In the genomic region with DNA sequence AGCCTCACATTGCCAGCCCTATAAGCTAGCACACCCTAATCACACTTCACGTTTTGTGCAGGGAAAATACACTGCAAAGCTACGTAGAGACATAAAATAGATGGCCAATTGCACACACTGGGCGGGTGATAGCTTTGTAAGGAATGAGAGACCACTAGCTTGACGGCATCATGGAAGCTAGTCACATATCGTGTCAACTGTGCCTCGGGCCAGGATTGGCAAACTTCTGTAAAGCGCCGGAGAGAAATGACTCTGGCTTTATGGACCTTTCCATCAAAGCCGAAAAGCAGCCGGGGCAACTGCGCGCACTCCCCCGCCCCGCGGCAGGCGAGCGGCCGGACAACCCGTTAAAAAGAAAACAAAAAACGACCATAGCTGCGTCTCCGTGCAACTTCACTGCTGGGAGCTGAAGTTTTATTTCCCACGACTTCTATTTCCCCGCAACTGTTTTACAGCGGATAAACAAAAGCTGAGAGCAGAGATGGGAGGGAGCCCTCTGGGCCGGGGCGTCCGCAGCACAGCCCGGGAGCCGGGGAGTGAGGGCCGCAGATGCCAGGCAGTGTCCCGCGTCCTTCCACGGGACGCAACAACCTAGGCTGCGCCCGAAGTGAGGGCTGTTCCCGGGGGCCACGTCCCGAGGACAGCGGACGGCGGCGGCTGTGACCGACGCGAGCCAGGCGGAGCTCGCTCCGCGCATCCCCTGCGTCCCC, we compare ENCODE assay signal across 8 mouse cellular contexts. TPM values are rescaled to one million over a fixed set of nuclear protein-coding genes. Genes with fewer than 3 reads are reported as not detected.
DNase-seq lines count a peak whose midpoint lies in the region; ATAC-seq lines count a peak whose summit lies in the region.

No protein-coding gene starts in this region.

- peaks cover 20% of the 10 kb centered on the region for H3K27me3 ChIP-seq in intestine, embryonic 14.5 days (replicated peaks; ENCODE audit: control insufficient read depth, insufficient read depth, low read length)

- H3K9ac ChIP-seq in intestine, embryonic 14.5 days (ENCODE audit: low read length): peak overlapping the region; percentile 69

- H3K4me2 ChIP-seq in intestine, embryonic 14.5 days (ENCODE audit: low read length): peak overlapping the region; percentile 72

- DNase-seq in cerebellum, postnatal 10 days: peak; percentile 54 to 55
- DNase-seq in cerebellum, adult 18-20 months: no peak
- peak; percentile 54 for DNase-seq in A20 (ENCODE audit: low read depth, low spot score)
- DNase-seq in embryo, embryonic 11 days: peak; percentile 61
- DNase-seq in intestine, embryonic 14.5 days (ENCODE audit: low spot score): no peak
- no peak for DNase-seq in right cerebral cortex, adult 18-20 months
- DNase-seq in thymus, postnatal 10 days (ENCODE audit: low spot score in 2 of 2): no peak

- peak; percentile 83 for ATAC-seq in intestine, embryonic 14.5 days (replicated peaks; ENCODE audit: low FRiP score, low TSS enrichment, low read depth)
- peak; percentile 25 for ATAC-seq in megakaryocyte progenitor cell, adult 5-6 weeks (replicated peaks; ENCODE audit: poor library complexity)

- peaks cover 16% of the 10 kb centered on the region for H3K4me1 ChIP-seq in intestine, embryonic 14.5 days (replicated peaks; ENCODE audit: control insufficient read depth, insufficient read depth, low read length)

- peaks cover 11% of the 10 kb centered on the region; the same call in 1 of the 2 replicates for H3K9me3 ChIP-seq in intestine, embryonic 14.5 days (ENCODE audit: control insufficient read depth, low read length)

- H3K27ac ChIP-seq in intestine, embryonic 14.5 days (ENCODE audit: low read depth): no peak overlapping the region; the same call in 1 of the 2 replicates

- H3K4me3 ChIP-seq in intestine, embryonic 14.5 days (ENCODE audit: low read depth, low read length): peak overlapping the region; percentile 88

- WGBS in intestine, embryonic 14.5 days: under 1% methylated on average over 52 of the region's 52 CpGs

- no peaks in the 10 kb centered on the region for H3K36me3 ChIP-seq in intestine, embryonic 14.5 days (ENCODE audit: control insufficient read depth, insufficient read depth, low read length)

RNA-seq across cellular contexts. Expression of a gene that starts 0.6 kb away (rescaled TPM):
- polyA plus RNA-seq in intestine, embryonic 14.5 days (2014; fragmentation: Nextera tagmentation; extraction: Ambion mirVana): 4.4 and 4.7 TPM in 2 replicates
- 4.8 and 5.1 TPM in 2 replicates for total RNA-seq in megakaryocyte progenitor cell, adult 5-6 weeks (2015)
- total RNA-seq in megakaryocyte progenitor cell, adult 5-6 weeks (2017): 5.0 and 7.1 TPM in 2 replicates

Comparison
In these comparisons a context has a peak if more than half of its experiments do, and no peak if none do; other contexts are left out.
1. DNase-seq: peak in cerebellum, postnatal 10 days (2 of 2), A20 (single experiment) and embryo, embryonic 11 days (single experiment); none in cerebellum, adult 18-20 months (0 of 2), intestine, embryonic 14.5 days (single experiment), right cerebral cortex, adult 18-20 months (single experiment) and thymus, postnatal 10 days (0 of 2).